Mouse (Mus musculus) CH12.LX (cell line): Measurements from ENCODE around the gene Car2. TPM values are rescaled to one million over a fixed set of nuclear protein-coding genes. Genes with fewer than 3 reads are reported as not detected.

Experiments
- DNase-seq: peaks from one replicate; pipeline ENCODE4 v3.0.0-alpha.2; 2013; ENCODE audit errors: extremely low read depth
- H3K27ac ChIP-seq: 2 replicates; pipeline ENCODE4 v1.5.1; 2012; ENCODE audit warnings: low read depth, mild to moderate bottlenecking, control low read depth, moderate library complexity; ENCODE audit not compliant: insufficient read depth
- H3K27me3 ChIP-seq: replicated peaks from 2 replicates; pipeline ENCODE3; 2012; ENCODE audit warnings: inconsistent platforms
- H3K36me3 ChIP-seq, 2 experiments: replicated peaks in 1 of 2; 2 replicates each; pipeline versions ENCODE3 to v1.6.1; 2012; ENCODE audit warnings: inconsistent platforms in 1 of 2, low read length in 1 of 2, mild to moderate bottlenecking in 1 of 2, mixed read lengths in 1 of 2, moderate library complexity in 1 of 2; ENCODE audit not compliant: control insufficient read depth in 1 of 2, insufficient read depth in 1 of 2
- H3K4me1 ChIP-seq, 2 experiments: 2 replicates each; pipeline ENCODE4 v1.6.1; 2012; ENCODE audit warnings: inconsistent platforms in 1 of 2, moderate library complexity in 1 of 2; ENCODE audit not compliant: insufficient read depth in 2 of 2, control insufficient read depth in 1 of 2
- H3K4me2 ChIP-seq: 2 replicates; pipeline ENCODE4 v1.6.1; 2012; ENCODE audit warnings: low read depth, mild to moderate bottlenecking, control low read depth; ENCODE audit not compliant: poor library complexity, insufficient read depth, severe bottlenecking
- H3K4me3 ChIP-seq, 3 experiments: fragments of 150-350 bp in 1 of 3; sonication (generic) in 1 of 3; replicated peaks in 1 of 3; 2 replicates each; pipeline versions ENCODE3 to v1.5.1; 2011 to 2012; ENCODE audit warnings: low read depth in 2 of 3, low read length in 2 of 3, mild to moderate bottlenecking in 2 of 3, moderate library complexity in 2 of 3, control low read depth in 1 of 3, improper control_type of control experiment in 1 of 3, inconsistent platforms in 1 of 3, mixed read lengths in 1 of 3; ENCODE audit not compliant: poor library complexity in 1 of 3
- H3K79me2 ChIP-seq: replicated peaks from 2 replicates; pipeline ENCODE4 v1.6.1; 2012; ENCODE audit warnings: mild to moderate bottlenecking, moderate library complexity; ENCODE audit not compliant: control insufficient read depth, poor library complexity, insufficient read depth, severe bottlenecking; ENCODE audit errors: extremely low read depth
- H3K9ac ChIP-seq: 2 replicates; pipeline ENCODE4 v1.6.1; 2012; ENCODE audit warnings: low read depth, mild to moderate bottlenecking, control low read depth, moderate library complexity; ENCODE audit not compliant: insufficient read depth
- H3K9me3 ChIP-seq: replicated peaks from 2 replicates; pipeline ENCODE3; 2012; ENCODE audit warnings: low read length, inconsistent platforms, mixed read lengths
- BHLHE40 ChIP-seq: IDR thresholded peaks from 2 replicates; pipeline ENCODE4 v1.6.1; 2011; ENCODE audit warnings: mild to moderate bottlenecking, low read depth, low read length, improper control_type of control experiment
- CTCF ChIP-seq, 2 experiments: IDR thresholded peaks in 1 of 2; conservative IDR thresholded peaks in 1 of 2; 2 replicates each; pipeline ENCODE4 v1.5.1; 2011 to 2012; ENCODE audit warnings: low read depth in 2 of 2, low read length in 2 of 2, improper control_type of control experiment in 1 of 2, inconsistent platforms in 1 of 2, mild to moderate bottlenecking in 1 of 2, moderate library complexity in 1 of 2
- ELF1 ChIP-seq: IDR thresholded peaks from 2 replicates; pipeline ENCODE4 v1.6.1; 2014; ENCODE audit warnings: low read depth, mild to moderate bottlenecking, inconsistent platforms, low read length, improper control_type of control experiment
- EP300 ChIP-seq: IDR thresholded peaks from 2 replicates; pipeline ENCODE4 v1.6.1; 2011; ENCODE audit warnings: low read length, improper control_type of control experiment
- ETS1 ChIP-seq: conservative IDR thresholded peaks from 2 replicates; pipeline ENCODE4 v1.6.1; 2012; ENCODE audit warnings: low read depth, mild to moderate bottlenecking, inconsistent platforms, low read length, improper control_type of control experiment, moderate library complexity
- GABPA ChIP-seq: IDR thresholded peaks from 2 replicates; pipeline ENCODE4 v1.6.1; 2012; ENCODE audit warnings: low read depth, low read length, improper control_type of control experiment, inconsistent platforms; ENCODE audit not compliant: insufficient replicate concordance
- HCFC1 ChIP-seq: IDR thresholded peaks from 2 replicates; pipeline ENCODE4 v1.6.1; 2012; ENCODE audit warnings: low read depth, mild to moderate bottlenecking, inconsistent platforms, low read length, improper control_type of control experiment
- JUN ChIP-seq: IDR thresholded peaks from 2 replicates; pipeline ENCODE4 v1.6.1; 2011; ENCODE audit warnings: low read depth, mild to moderate bottlenecking, low read length, improper control_type of control experiment, moderate library complexity; ENCODE audit not compliant: insufficient read depth
- JUND ChIP-seq: conservative IDR thresholded peaks from 2 replicates; pipeline ENCODE4 v1.6.1; 2011; ENCODE audit warnings: low read depth, low read length, improper control_type of control experiment
- KAT2A ChIP-seq: IDR thresholded peaks from 2 replicates; pipeline ENCODE4 v1.6.1; 2012; ENCODE audit warnings: low read length, improper control_type of control experiment, inconsistent platforms; ENCODE audit not compliant: insufficient replicate concordance
- MAZ ChIP-seq: IDR thresholded peaks from 2 replicates; pipeline ENCODE4 v1.6.1; 2012; ENCODE audit warnings: low read depth, mild to moderate bottlenecking, inconsistent platforms, low read length, improper control_type of control experiment, moderate library complexity
- MEF2A ChIP-seq: IDR thresholded peaks from 2 replicates; pipeline ENCODE4 v1.6.1; 2014; ENCODE audit warnings: low read depth, mild to moderate bottlenecking, inconsistent platforms, low read length, improper control_type of control experiment, borderline replicate concordance
- MYC ChIP-seq: IDR thresholded peaks from 2 replicates; pipeline ENCODE4 v1.6.1; 2011; ENCODE audit warnings: low read depth, mild to moderate bottlenecking, improper control_type of control experiment, low read length
- POLR2AphosphoS2 ChIP-seq: IDR thresholded peaks from 2 replicates; pipeline ENCODE4 v1.6.1; 2011; ENCODE audit warnings: low read depth, low read length, improper control_type of control experiment
- RAD21 ChIP-seq: IDR thresholded peaks from 2 replicates; pipeline ENCODE4 v1.6.1; 2011; ENCODE audit warnings: low read depth, mild to moderate bottlenecking, low read length, improper control_type of control experiment, moderate library complexity
- SIN3A ChIP-seq: IDR thresholded peaks from 2 replicates; pipeline ENCODE4 v1.6.1; 2012; ENCODE audit warnings: low read length, improper control_type of control experiment, inconsistent platforms
- SMC3 ChIP-seq: IDR thresholded peaks from 2 replicates; pipeline ENCODE4 v1.6.1; 2011; ENCODE audit warnings: low read depth, low read length, improper control_type of control experiment
- TCF12 ChIP-seq: IDR thresholded peaks from 2 replicates; pipeline ENCODE4 v1.6.1; 2014; ENCODE audit warnings: low read depth, mild to moderate bottlenecking, inconsistent platforms, low read length, improper control_type of control experiment
- UBTF ChIP-seq: IDR thresholded peaks from 2 replicates; pipeline ENCODE4 v1.6.1; 2012; ENCODE audit warnings: low read depth, mild to moderate bottlenecking, inconsistent platforms, low read length, improper control_type of control experiment, moderate library complexity
- USF1 ChIP-seq: IDR thresholded peaks from 2 replicates; pipeline ENCODE4 v1.6.1; 2014; ENCODE audit warnings: low read depth, mild to moderate bottlenecking, inconsistent platforms, low read length, improper control_type of control experiment
- ZC3H11A ChIP-seq: IDR thresholded peaks from 2 replicates; pipeline ENCODE4 v1.6.1; 2012; ENCODE audit warnings: low read depth, mild to moderate bottlenecking, inconsistent platforms, low read length, improper control_type of control experiment
- ZKSCAN1 ChIP-seq: IDR thresholded peaks from 2 replicates; pipeline ENCODE4 v1.6.1; 2012; ENCODE audit warnings: low read depth, inconsistent platforms, low read length, improper control_type of control experiment, borderline replicate concordance
- ZMIZ1 ChIP-seq: IDR thresholded peaks from 2 replicates; pipeline ENCODE4 v1.6.1; 2012; ENCODE audit warnings: low read depth, mild to moderate bottlenecking, inconsistent platforms, low read length, improper control_type of control experiment
- ZNF384 ChIP-seq: IDR thresholded peaks from 2 replicates; pipeline ENCODE4 v1.6.1; 2012; ENCODE audit warnings: low read depth, low read length, improper control_type of control experiment, inconsistent platforms
- dilution Hi-C: fragments of 300-500 bp; cut with MboI; formaldehyde crosslinking; loops from 2 replicates; pipeline ENCODE4 v1.14.3; 2020; ENCODE audit warnings: low sequenced_read_pairs; ENCODE audit not compliant: extremely low pct_unique_long_range_greater_than_20kb, extremely low pct_ligation_motif_present
- in situ Hi-C: fragments of 300-500 bp; cut with MboI; formaldehyde crosslinking; loops from 3 replicates; pipeline ENCODE4 v1.14.3; 2019; ENCODE audit warnings: low sequenced_read_pairs, low pct_ligation_motif_present, low pct_unique_long_range_greater_than_20kb, mixed read lengths
- polyA plus RNA-seq: library from polyadenylated mRNA; unstranded; fragments of >175 nt; gene quantifications from 2 replicates; pipeline ENCODE4 v1.2.1, GENCODE M21; 2012; ENCODE audit warnings: low read depth; ENCODE audit not compliant: insufficient read length
- total RNA-seq, 2 experiments: library from RNA; depleted of rRNA; stranded (reverse); fragments of 300-350 nt in 1 of 2; fragments of >200 nt in 1 of 2; gene quantifications; 2 replicates each; pipeline ENCODE4 v1.2.3; 2012 to 2014

Gene Car2
- total and polyA plus RNA-seq, 3 experiments = 0.16 TPM; not detected in 2

DNA sequence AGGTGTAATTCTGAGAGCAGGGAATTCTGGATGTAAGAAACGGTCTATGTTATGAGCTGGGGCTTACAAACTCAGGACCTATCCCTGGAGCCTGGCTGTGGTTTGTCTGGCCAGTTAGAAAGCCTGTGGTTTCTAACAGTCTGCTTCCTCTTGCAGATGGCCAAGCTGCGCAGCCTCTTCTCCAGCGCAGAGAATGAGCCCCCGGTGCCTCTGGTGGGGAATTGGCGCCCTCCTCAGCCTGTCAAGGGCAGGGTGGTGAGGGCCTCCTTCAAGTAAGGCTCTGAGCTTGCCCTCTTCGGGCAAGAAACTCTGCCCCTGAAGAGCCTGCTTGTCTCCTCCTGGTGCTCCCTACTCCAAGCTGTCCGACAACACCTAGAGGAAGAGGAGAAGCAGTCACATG lies 14.7 kb upstream of the Car2 start (continued):
- TF ChIP-seq ELF1 = no peak
- TF ChIP-seq, all 38 proteins: peak for 5

DNA sequence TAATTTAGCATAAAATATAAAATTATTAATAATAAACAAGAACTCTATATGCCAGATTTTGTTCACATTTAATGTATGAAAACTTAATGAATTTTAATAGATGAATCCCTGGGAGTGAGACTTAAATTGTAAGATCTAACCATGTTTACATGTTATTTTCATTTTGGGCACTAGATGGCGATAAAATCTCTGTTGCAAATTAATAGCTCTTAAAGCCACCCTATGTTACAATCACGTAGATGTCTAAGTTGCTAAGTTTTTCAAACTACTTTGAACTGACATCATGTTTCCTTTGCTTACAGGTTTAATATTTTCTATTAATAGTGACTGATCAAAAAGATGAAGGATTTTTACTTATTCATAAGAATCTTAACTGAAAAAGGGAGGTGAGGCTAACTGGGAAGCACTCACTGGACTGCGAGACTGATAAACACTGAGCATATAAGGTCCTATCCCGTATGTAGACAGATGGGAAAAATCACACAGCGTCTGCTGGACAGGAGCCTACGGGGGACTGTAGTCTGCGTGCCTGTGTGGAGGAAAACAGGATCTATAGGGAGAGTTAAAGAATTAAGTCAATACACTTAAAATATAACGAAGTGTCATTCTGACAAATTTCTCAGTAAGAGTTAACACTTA lies 11.6 kb upstream of the Car2 start:
- Histone ChIP-seq H3K9me3 (no peaks in the 10 kb centered on the region), H3K36me3 (no peaks in the 10 kb centered on the region), H3K27ac (no peak overlapping the region), H3K4me1 (peaks cover 11 to 35% of the 10 kb centered on the region in 2 experiments), H3K27me3 (no peaks in the 10 kb centered on the region), H3K4me2 (no peak overlapping the region), H3K4me3 (no peak overlapping the region), H3K79me2 (no peaks in the 10 kb centered on the region), H3K9ac (no peak overlapping the region)
- peak; percentile 55 for DNase-seq
- no peak for TF ChIP-seq POLR2AphosphoS2
- TF ChIP-seq ZMIZ1 = no peak
- TF ChIP-seq TCF12 = no peak
- peak in 1 of 2 experiments; percentile 79; a peak in 2 of 4 replicates for TF ChIP-seq CTCF (conservative IDR thresholded peaks at IDR 0.05 in 1 of 2, IDR thresholded peaks at IDR 0.05 in 1 of 2; ENCODE audit: low read depth in 2 of 2, low read length in 2 of 2)
- TF ChIP-seq ZC3H11A = peak; percentile 93
- 0 out of 2 replicates have a peak, but pooled peaks have one; percentile 17 for TF ChIP-seq JUND
- no peak for TF ChIP-seq USF1
- no peak for TF ChIP-seq MAZ
- TF ChIP-seq GABPA = no peak
- TF ChIP-seq MEF2A = no peak
- no peak for TF ChIP-seq UBTF
- no peak for TF ChIP-seq EP300
- no peak for TF ChIP-seq KAT2A
- no peak for TF ChIP-seq MYC
- no peak for TF ChIP-seq ZNF384
- peak; percentile 89 for TF ChIP-seq SMC3
- TF ChIP-seq SIN3A = no peak
- TF ChIP-seq HCFC1 = no peak
- no peak for TF ChIP-seq ZKSCAN1
- TF ChIP-seq BHLHE40 = no peak
- no peak for TF ChIP-seq ETS1
- no peak for TF ChIP-seq JUN
- peak; percentile 96 for TF ChIP-seq RAD21
- dilution Hi-C loops (no loop called here), in situ Hi-C loops (loop anchor here (5.0 to 25.0 kb wide), 4 partner anchors 188 to 490 kb away; no protein-coding TSS in a partner anchor)
